Mouse (Mus musculus): ENCODE measurements around the gene Pom121l2. TPM values are rescaled to one million over a fixed set of nuclear protein-coding genes. Genes with fewer than 3 reads are reported as not detected.

Pom121l2 gene
- 0.03 and 0.04 TPM in 2 replicates for polyA plus RNA-seq (2012; rRNA removed)

DNA sequence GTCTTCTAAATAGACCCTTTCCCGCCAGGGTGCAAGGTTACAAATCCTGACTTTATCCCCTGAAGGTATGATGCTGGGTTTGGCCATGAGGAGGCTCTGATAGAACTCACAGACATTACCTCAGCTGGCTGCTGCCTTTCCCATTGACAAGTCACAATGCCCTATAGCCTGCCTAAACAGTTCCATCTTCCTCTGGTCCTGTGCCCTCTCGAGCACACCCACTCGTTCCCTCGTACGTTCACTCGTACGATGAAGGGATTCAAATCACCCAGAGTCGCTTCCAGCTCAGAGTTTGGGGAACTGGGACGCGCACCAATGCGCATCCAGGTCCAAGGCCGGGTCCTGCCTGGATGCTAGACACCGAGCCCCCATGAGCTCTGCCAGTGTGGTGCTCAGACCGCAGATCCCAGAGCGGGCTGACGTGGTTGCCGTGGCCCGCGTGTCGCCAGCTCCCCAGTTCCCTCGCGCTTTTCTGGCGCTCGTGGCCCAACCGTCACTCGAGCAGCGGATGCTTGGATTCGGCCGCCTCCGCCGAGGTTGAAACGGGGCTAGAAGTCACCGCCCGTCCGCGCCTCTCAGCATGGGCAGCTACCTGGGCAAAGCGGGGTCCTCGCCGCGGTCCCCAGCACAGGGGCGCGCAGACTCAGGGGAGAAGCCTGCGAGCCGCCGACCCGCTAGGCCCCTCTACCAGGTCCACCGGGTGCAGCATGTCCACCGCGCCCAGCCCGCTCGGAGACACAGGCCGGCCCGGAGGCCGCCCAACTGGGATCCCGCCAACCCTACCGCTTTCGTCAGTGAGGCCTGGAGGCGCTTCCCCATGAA, at the start of gene Pom121l2:
Gene Pom121l2 (plus strand): TSS at position 214 of the 822 bp plus-strand sequence.

DNA sequence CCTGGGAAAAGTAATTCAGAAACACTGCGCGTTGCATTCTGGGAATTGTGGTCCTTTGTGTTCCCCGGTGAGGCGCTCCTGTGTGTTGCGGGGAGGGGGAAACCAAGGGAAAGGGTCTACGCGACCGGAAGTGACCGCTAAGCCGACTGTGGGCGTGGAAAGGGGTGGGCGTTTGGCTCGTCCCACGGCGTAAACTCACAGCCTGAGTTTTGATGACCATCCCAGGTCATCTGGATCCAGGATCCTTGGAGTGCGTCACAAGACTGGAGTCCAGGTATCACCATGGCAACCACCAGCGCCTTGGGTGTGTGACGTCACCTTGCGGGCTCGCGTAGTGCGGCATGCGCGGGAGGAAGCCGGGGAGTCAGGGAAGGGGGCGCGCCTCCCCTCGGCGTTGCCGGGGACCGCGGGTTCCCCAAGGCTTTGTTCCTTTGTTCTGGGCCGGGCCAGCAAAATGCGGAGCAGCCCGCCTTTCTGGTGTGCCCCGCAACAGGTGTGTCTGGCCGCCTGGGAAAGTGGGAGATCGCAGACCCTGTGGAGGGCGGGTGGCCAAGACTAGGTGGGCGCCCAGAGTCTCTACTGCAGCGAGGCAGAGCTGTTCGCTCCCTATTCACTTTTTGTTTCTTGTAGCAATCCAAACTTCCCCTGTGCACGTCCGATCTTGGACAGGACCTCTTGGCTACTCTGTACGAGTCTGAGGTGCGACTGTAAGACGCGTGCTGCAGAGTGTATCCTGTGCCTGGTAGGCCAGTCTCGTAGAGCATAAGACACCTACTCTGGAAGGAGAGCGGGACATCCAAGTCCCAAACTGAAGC, 35.9 kb upstream of the Pom121l2 start, which contains the start of gene Zfp184:
Gene Zfp184 (plus strand): TSS at position 169 of the 815 bp plus-strand sequence.

DNA sequence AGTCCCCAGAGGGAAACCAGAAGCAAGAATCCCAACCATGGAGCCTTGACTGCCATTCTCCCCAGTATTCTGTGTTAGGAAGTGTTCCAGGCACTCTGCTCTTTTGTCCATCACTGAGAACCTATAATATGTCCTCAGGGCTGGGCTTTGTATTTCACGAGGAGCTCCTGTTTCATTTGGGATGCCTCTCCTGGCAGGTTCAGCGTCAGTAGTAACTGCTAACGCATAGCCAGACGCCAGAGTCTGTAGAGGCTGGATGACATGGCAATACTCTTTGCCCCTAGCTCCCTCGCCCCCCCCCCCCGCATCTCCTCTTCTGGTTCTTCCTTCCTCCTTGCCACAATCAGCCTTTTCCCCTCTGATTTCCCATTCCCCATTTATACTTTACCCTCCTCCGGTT, 28.6 kb downstream of the Pom121l2 start, which contains the start of gene Prss16:
Gene Prss16 (minus strand): TSS at position 101 of the 400 bp plus-strand sequence.

DNA sequence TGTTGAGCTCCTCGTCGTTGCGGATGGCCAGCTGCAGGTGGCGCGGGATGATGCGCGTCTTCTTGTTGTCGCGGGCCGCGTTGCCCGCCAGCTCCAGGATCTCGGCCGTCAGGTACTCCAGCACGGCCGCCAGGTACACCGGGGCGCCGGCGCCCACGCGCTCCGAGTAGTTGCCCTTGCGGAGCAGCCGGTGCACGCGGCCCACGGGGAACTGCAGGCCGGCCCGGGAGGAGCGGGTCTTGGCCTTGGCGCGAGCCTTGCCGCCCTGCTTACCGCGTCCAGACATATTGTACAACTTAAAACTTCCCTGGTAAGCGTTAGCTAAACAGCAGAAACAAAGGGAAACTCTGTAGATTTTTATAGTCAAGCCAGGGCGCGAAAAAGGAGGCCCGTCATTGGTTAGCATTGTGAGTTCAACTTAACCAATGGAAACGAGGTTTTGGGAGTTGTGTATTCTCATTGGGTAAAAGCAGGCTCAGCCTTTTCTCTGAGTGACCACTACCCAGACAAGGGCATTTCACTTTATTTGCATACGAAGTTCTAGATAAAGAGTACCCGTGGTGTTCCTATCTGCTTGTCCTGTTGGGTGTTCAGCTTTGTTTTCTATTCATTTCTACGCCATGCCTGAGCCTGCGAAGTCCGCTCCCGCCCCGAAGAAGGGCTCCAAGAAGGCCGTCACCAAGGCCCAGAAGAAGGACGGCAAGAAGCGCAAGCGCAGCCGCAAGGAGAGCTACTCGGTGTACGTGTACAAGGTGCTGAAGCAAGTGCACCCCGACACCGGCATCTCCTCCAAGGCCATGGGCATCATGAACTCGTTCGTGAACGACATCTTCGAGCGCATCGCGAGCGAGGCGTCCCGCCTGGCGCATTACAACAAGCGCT, 54.5 kb downstream of the Pom121l2 start, which contains the start of the genes Hist1h2ah and Hist1h2bk:
Gene Hist1h2ah (minus strand): TSS at position 302 of the 882 bp plus-strand sequence.
Gene Hist1h2bk (plus strand): TSS at position 604 of the 882 bp plus-strand sequence.

Other genes with a start within 250 kb of the Pom121l2 start
- 4.5 TPM in 2 replicates for gene Hist1h4j, start 246.1 kb upstream of the Pom121l2 start, polyA plus RNA-seq (2012; rRNA removed)
- gene Hist1h4k, start 230.7 kb upstream of the Pom121l2 start, polyA plus RNA-seq (2012; rRNA removed), result 5.4 and 10.0 TPM in 2 replicates
- 4.8 and 5.9 TPM in 2 replicates for gene Hist1h2ak, start 227.4 kb upstream of the Pom121l2 start, polyA plus RNA-seq (2012; rRNA removed)
- gene Hist1h2bn, start 227.1 kb upstream of the Pom121l2 start, polyA plus RNA-seq (2012; rRNA removed), result 1.6 and 3.0 TPM in 2 replicates
- gene Hist1h1b, start 200.6 kb upstream of the Pom121l2 start, polyA plus RNA-seq (2012; rRNA removed), result 0.70 and 1.2 TPM in 2 replicates
- gene Hist1h3i, start 197.8 kb upstream of the Pom121l2 start, polyA plus RNA-seq (2012; rRNA removed), result 6.0 and 8.7 TPM in 2 replicates
- gene Hist1h2an, start 194.0 kb upstream of the Pom121l2 start, polyA plus RNA-seq (2012; rRNA removed), result 1.2 and 1.3 TPM in 2 replicates
- 0.28 and 0.64 TPM in 2 replicates for gene Hist1h2bp, start 193.7 kb upstream of the Pom121l2 start, polyA plus RNA-seq (2012; rRNA removed)
- 1.2 and 3.8 TPM in 2 replicates for gene Hist1h2bq, start 171.0 kb upstream of the Pom121l2 start, polyA plus RNA-seq (2012; rRNA removed)
- gene Hist1h2ao, start 170.7 kb upstream of the Pom121l2 start, polyA plus RNA-seq (2012; rRNA removed), result not detected in 2 replicates
- gene Hist1h4m, start 169.4 kb upstream of the Pom121l2 start, polyA plus RNA-seq (2012; rRNA removed), result not detected in 2 replicates
- 7.9 and 9.3 TPM in 2 replicates for gene Hist1h4n, start 149.0 kb upstream of the Pom121l2 start, polyA plus RNA-seq (2012; rRNA removed)
- gene Hist1h2ap, start 147.7 kb upstream of the Pom121l2 start, polyA plus RNA-seq (2012; rRNA removed), result 8.6 and 10.7 TPM in 2 replicates
- gene Hist1h2br, start 147.5 kb upstream of the Pom121l2 start, polyA plus RNA-seq (2012; rRNA removed), result 1.7 and 2.6 TPM in 2 replicates
- 12.3 and 13.4 TPM in 2 replicates for gene Zfp184, start 36.1 kb upstream of the Pom121l2 start, polyA plus RNA-seq (2012; rRNA removed)
- not detected in 2 replicates for gene Prss16, start 28.5 kb downstream of the Pom121l2 start, polyA plus RNA-seq (2012; rRNA removed)
- gene Hist1h2ah, start 54.4 kb downstream of the Pom121l2 start, polyA plus RNA-seq (2012; rRNA removed), result 0.89 and 1.4 TPM in 2 replicates
- 2.4 and 3.9 TPM in 2 replicates for gene Hist1h2bk, start 54.7 kb downstream of the Pom121l2 start, polyA plus RNA-seq (2012; rRNA removed)
- 7.9 and 9.4 TPM in 2 replicates for gene Hist1h4i, start 60.2 kb downstream of the Pom121l2 start, polyA plus RNA-seq (2012; rRNA removed)
- 6.1 and 6.9 TPM in 2 replicates for gene Hist1h2ag, start 61.8 kb downstream of the Pom121l2 start, polyA plus RNA-seq (2012; rRNA removed)
- 3.2 and 4.0 TPM in 2 replicates for gene Hist1h2bj, start 62.0 kb downstream of the Pom121l2 start, polyA plus RNA-seq (2012; rRNA removed)
- gene Vmn1r188, start 103.2 kb downstream of the Pom121l2 start, polyA plus RNA-seq (2012; rRNA removed), result 0.01 TPM in 2 replicates
- gene Vmn1r189, start 124.6 kb downstream of the Pom121l2 start, polyA plus RNA-seq (2012; rRNA removed), result not detected in 2 replicates
- gene Vmn1r191, start 202.8 kb downstream of the Pom121l2 start, polyA plus RNA-seq (2012; rRNA removed), result not detected in 2 replicates
- gene Vmn1r192, start 209.9 kb downstream of the Pom121l2 start, polyA plus RNA-seq (2012; rRNA removed), result not detected in 2 replicates
- gene Vmn1r193, start 242.0 kb downstream of the Pom121l2 start, polyA plus RNA-seq (2012; rRNA removed), result not detected in 2 replicates

Data from central nervous system, embryonic 18 days (tissue).